Mouse (Mus musculus) embryonic fibroblast, embryonic 13.5 days (primary cell): ENCODE results near the gene Ssbp2.

Source experiments
- CTCF ChIP-seq: IDR thresholded peaks from 2 replicates; pipeline ENCODE4 v1.5.1; 2011; ENCODE audit warnings: mild to moderate bottlenecking, control low read depth, low read length, moderate library complexity, borderline replicate concordance; ENCODE audit not compliant: insufficient read depth
- POLR2A ChIP-seq: IDR thresholded peaks from 2 replicates; pipeline ENCODE4 v1.6.1; 2011; ENCODE audit warnings: low read depth, mild to moderate bottlenecking, control low read depth, low read length, moderate library complexity

GRCm38 (mm10) chr13:91431392-91432355 is 28.4 kb upstream of the Ssbp2 start:
- TF ChIP-seq CTCF (no peak), POLR2A (no peak)
